Mouse (Mus musculus): ENCODE data around the gene Emilin2. TPM values are rescaled to one million over a fixed set of nuclear protein-coding genes. Genes with fewer than 3 reads are reported as not detected.

Gene Emilin2
- polyA plus RNA-seq, 1 experiment = 10.9 TPM

GRCm38 (mm10) chr17:71248963-71249362, 62.8 kb downstream of the Emilin2 start:
- H3K36me3 ChIP-seq (ENCODE audit: control insufficient read depth, insufficient read depth, low read length) = peaks cover 8% of the 10 kb centered on the region
- TF ChIP-seq CTCF (IDR thresholded peaks at IDR 0.05; ENCODE audit: control insufficient read depth, insufficient read depth, insufficient replicate concordance, low read depth, low read length) = no peak
- TF ChIP-seq POLR2A (IDR thresholded peaks at IDR 0.05; ENCODE audit: control insufficient read depth, low read depth, low read length) = no peak
- peak overlapping the region; percentile 39; the same call in 1 of the 2 replicates for H3K27ac ChIP-seq (ENCODE audit: control insufficient read depth, insufficient read depth, low read depth, low read length)
- H3K4me3 ChIP-seq (ENCODE audit: control insufficient read depth, low read depth, low read length) = no peak overlapping the region
- peaks cover 4% of the 10 kb centered on the region for H3K4me1 ChIP-seq (ENCODE audit: control insufficient read depth, insufficient read depth, low read length)
- no peaks in the 10 kb centered on the region for H3K27me3 ChIP-seq (ENCODE audit: control insufficient read depth, insufficient read depth, low read length)

DNA sequence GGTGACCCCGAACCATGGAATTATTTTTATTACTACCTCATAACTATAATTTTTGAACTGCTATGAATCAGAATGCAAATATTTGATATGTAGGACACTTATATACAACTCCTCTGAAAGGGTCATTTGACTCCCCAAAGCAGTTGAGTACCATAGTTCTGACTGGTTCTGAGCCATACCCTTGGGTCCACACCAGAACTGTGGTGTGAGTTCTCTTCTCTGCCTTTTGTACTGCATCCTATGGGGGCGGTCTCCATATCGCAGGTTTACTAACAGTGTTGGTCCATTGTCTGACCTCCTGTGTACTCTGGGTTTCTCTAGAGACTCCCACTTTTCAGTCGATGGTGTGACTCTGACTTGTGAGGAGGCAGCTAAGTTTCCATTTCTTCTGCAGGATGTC, 65.8 kb downstream of the Emilin2 start:
- Histone ChIP-seq H3K27me3 (ENCODE audit: control insufficient read depth, insufficient read depth, low read length) (no peaks in the 10 kb centered on the region), H3K4me1 (ENCODE audit: control insufficient read depth, insufficient read depth, low read length) (peaks cover 2% of the 10 kb centered on the region; the same call in 1 of the 2 replicates), H3K36me3 (ENCODE audit: control insufficient read depth, insufficient read depth, low read length) (peaks cover 8% of the 10 kb centered on the region), H3K27ac (ENCODE audit: control insufficient read depth, insufficient read depth, low read depth, low read length) (no peak overlapping the region), H3K4me3 (ENCODE audit: control insufficient read depth, low read depth, low read length) (no peak overlapping the region)
- TF ChIP-seq CTCF (IDR thresholded peaks at IDR 0.05; ENCODE audit: control insufficient read depth, insufficient read depth, insufficient replicate concordance, low read depth, low read length) (no peak), POLR2A (IDR thresholded peaks at IDR 0.05; ENCODE audit: control insufficient read depth, low read depth, low read length) (no peak)

DNA sequence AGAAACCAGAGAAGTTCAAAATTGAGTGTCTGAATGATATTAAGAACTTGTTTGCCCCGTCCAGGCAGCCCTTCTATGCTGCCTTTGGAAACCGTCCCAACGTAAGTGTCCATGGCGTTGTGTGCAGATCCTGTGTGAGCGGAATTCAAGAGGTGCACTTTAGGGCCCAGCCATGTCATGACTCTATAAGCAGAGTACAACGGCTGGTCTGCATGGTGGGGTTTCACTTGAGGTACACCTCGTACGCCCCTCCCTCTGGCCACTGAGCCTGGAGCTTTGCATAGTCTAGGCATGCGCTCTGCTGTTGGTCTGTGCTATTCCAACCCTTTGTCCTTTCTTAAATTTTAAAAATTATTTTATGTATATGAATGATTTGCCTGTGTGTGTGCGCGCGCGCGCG, 66.6 kb downstream of the Emilin2 start:
- no peak for TF ChIP-seq CTCF (IDR thresholded peaks at IDR 0.05; ENCODE audit: control insufficient read depth, insufficient read depth, insufficient replicate concordance, low read depth, low read length)
- Histone ChIP-seq H3K4me1 (ENCODE audit: control insufficient read depth, insufficient read depth, low read length) (peaks cover 2% of the 10 kb centered on the region; the same call in 1 of the 2 replicates), H3K36me3 (ENCODE audit: control insufficient read depth, insufficient read depth, low read length) (peaks cover 8% of the 10 kb centered on the region), H3K27ac (ENCODE audit: control insufficient read depth, insufficient read depth, low read depth, low read length) (no peak overlapping the region), H3K27me3 (ENCODE audit: control insufficient read depth, insufficient read depth, low read length) (no peaks in the 10 kb centered on the region), H3K4me3 (ENCODE audit: control insufficient read depth, low read depth, low read length) (no peak overlapping the region)

GRCm38 (mm10) chr17:71242666-71243065, 69.1 kb downstream of the Emilin2 start:
- no peak overlapping the region for H3K4me3 ChIP-seq (ENCODE audit: control insufficient read depth, low read depth, low read length)
- H3K27ac ChIP-seq (ENCODE audit: control insufficient read depth, insufficient read depth, low read depth, low read length) = no peak overlapping the region
- H3K4me1 ChIP-seq (ENCODE audit: control insufficient read depth, insufficient read depth, low read length) = peaks cover under 1% of the 10 kb centered on the region; the same call in 1 of the 2 replicates
- no peak for TF ChIP-seq POLR2A (IDR thresholded peaks at IDR 0.05; ENCODE audit: control insufficient read depth, low read depth, low read length)
- no peak for TF ChIP-seq CTCF (IDR thresholded peaks at IDR 0.05; ENCODE audit: control insufficient read depth, insufficient read depth, insufficient replicate concordance, low read depth, low read length)
- no peaks in the 10 kb centered on the region for H3K27me3 ChIP-seq (ENCODE audit: control insufficient read depth, insufficient read depth, low read length)
- peaks cover 8% of the 10 kb centered on the region for H3K36me3 ChIP-seq (ENCODE audit: control insufficient read depth, insufficient read depth, low read length)

- no peaks in the 10 kb centered on the region for H3K4me1 ChIP-seq (ENCODE audit: control insufficient read depth, insufficient read depth, low read length)
- H3K36me3 ChIP-seq (ENCODE audit: control insufficient read depth, insufficient read depth, low read length) = no peaks in the 10 kb centered on the region; the same call in 1 of the 2 replicates
- no peaks in the 10 kb centered on the region for H3K27me3 ChIP-seq (ENCODE audit: control insufficient read depth, insufficient read depth, low read length)
- no peak overlapping the region for H3K4me3 ChIP-seq (ENCODE audit: control insufficient read depth, low read depth, low read length)
- TF ChIP-seq CTCF (IDR thresholded peaks at IDR 0.05; ENCODE audit: control insufficient read depth, insufficient read depth, insufficient replicate concordance, low read depth, low read length) (no peak), POLR2A (IDR thresholded peaks at IDR 0.05; ENCODE audit: control insufficient read depth, low read depth, low read length) (no peak)
- no peak overlapping the region for H3K27ac ChIP-seq (ENCODE audit: control insufficient read depth, insufficient read depth, low read depth, low read length)
Measured at GRCm38 (mm10) chr17:71240811-71241210, 71.0 kb downstream of the Emilin2 start.

DNA sequence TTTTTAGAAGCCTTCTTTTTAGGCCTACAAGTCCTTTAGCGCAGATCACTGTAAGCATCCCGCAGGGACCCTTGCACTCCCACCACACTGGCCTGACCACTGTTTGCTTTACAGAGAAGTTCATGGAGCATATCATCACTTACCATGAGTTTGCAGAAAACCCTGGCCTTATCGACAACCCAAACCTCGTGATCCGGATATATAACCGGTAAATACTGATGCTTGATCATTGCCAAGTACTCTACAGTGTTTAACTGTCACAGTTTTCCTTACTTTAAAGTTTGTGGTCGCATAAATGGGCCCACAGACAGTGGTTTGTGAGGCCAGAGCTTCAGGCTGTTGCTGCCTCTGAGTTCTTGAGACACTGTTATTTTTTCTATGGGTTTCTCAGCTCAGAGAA, 73.3 kb downstream of the Emilin2 start:
- Histone ChIP-seq H3K4me3 (ENCODE audit: control insufficient read depth, low read depth, low read length) (no peak overlapping the region), H3K27ac (ENCODE audit: control insufficient read depth, insufficient read depth, low read depth, low read length) (no peak overlapping the region), H3K4me1 (ENCODE audit: control insufficient read depth, insufficient read depth, low read length) (no peaks in the 10 kb centered on the region), H3K27me3 (ENCODE audit: control insufficient read depth, insufficient read depth, low read length) (no peaks in the 10 kb centered on the region), H3K36me3 (ENCODE audit: control insufficient read depth, insufficient read depth, low read length) (peaks cover 1% of the 10 kb centered on the region)
- TF ChIP-seq POLR2A (IDR thresholded peaks at IDR 0.05; ENCODE audit: control insufficient read depth, low read depth, low read length) (no peak), CTCF (IDR thresholded peaks at IDR 0.05; ENCODE audit: control insufficient read depth, insufficient read depth, insufficient replicate concordance, low read depth, low read length) (no peak)

GRCm38 (mm10) chr17:71235229-71235958, 76.4 kb downstream of the Emilin2 start:
- Histone ChIP-seq H3K4me1 (ENCODE audit: control insufficient read depth, insufficient read depth, low read length) (no peaks in the 10 kb centered on the region), H3K36me3 (ENCODE audit: control insufficient read depth, insufficient read depth, low read length) (peaks cover 1% of the 10 kb centered on the region; the same call in 1 of the 2 replicates), H3K27me3 (ENCODE audit: control insufficient read depth, insufficient read depth, low read length) (no peaks in the 10 kb centered on the region), H3K4me3 (ENCODE audit: control insufficient read depth, low read depth, low read length) (no peak overlapping the region), H3K27ac (ENCODE audit: control insufficient read depth, insufficient read depth, low read depth, low read length) (no peak overlapping the region)
- TF ChIP-seq POLR2A (IDR thresholded peaks at IDR 0.05; ENCODE audit: control insufficient read depth, low read depth, low read length) (no peak), CTCF (IDR thresholded peaks at IDR 0.05; ENCODE audit: control insufficient read depth, insufficient read depth, insufficient replicate concordance, low read depth, low read length) (no peak)

Measured in testis, adult 2 months (tissue).